Mouse (Mus musculus): ENCODE results near the gene Tle2. TPM values are rescaled to one million over a fixed set of nuclear protein-coding genes. Genes with fewer than 3 reads are reported as not detected.

The Tle2 gene
- total and polyA plus RNA-seq, 2 experiments from 2014 or later: 10.4 to 11.9 TPM

GRCm38 (mm10) chr10:81580441-81581070, 6.2 kb downstream of the Tle2 start:
- WGBS: 52% methylated on average over 25 of the region's 25 CpGs
- no peak overlapping the region for H3K9ac ChIP-seq (replicated peaks; ENCODE audit: low read depth, low read length)

GRCm38 (mm10) chr10:81583347-81583746, 9.0 kb downstream of the Tle2 start:
- H3K9me3 ChIP-seq (replicated peaks; ENCODE audit: control insufficient read depth, low read length): no peaks in the 10 kb centered on the region
- no peak overlapping the region for H3K9ac ChIP-seq (replicated peaks; ENCODE audit: low read depth, low read length)
- ATAC-seq (ENCODE audit: insufficient read depth, low read depth): no peak
- TF ChIP-seq CTCF (IDR thresholded peaks at IDR 0.05; ENCODE audit: low read depth) (no peak), EP300 (IDR thresholded peaks at IDR 0.05; ENCODE audit: low read depth) (no peak)
- H3K4me2 ChIP-seq (ENCODE audit: low read depth, low read length): no peak overlapping the region
- 60% methylated on average over 6 of the region's 6 CpGs for WGBS
- H3K36me3 ChIP-seq (replicated peaks; ENCODE audit: control insufficient read depth, insufficient read depth, low read length): peaks cover 17% of the 10 kb centered on the region
- no peak overlapping the region for H3K27ac ChIP-seq (ENCODE audit: low read depth)
- no peaks in the 10 kb centered on the region for H3K27me3 ChIP-seq (ENCODE audit: control insufficient read depth, insufficient read depth, low read length)
- no peak overlapping the region for H3K4me3 ChIP-seq (ENCODE audit: low read depth, low read length)
- 0 out of 2 replicates have a peak, but pooled peaks cover 3% of the 10 kb centered on the region for H3K4me1 ChIP-seq (ENCODE audit: control insufficient read depth, insufficient read depth)
- DNase-seq (ENCODE audit: low spot score): no peak

More at GRCm38 (mm10) chr10:81580441-81581070, 6.2 kb downstream of the Tle2 start:
- peaks cover 5% of the 10 kb centered on the region; the same call in 1 of the 2 replicates for H3K4me1 ChIP-seq (ENCODE audit: control insufficient read depth, insufficient read depth)
- no peaks in the 10 kb centered on the region for H3K27me3 ChIP-seq (ENCODE audit: control insufficient read depth, insufficient read depth, low read length)
- no peaks in the 10 kb centered on the region for H3K9me3 ChIP-seq (replicated peaks; ENCODE audit: control insufficient read depth, low read length)
- no peak overlapping the region for H3K4me2 ChIP-seq (ENCODE audit: low read depth, low read length)
- no peak for ATAC-seq (ENCODE audit: insufficient read depth, low read depth)
- TF ChIP-seq EP300 (IDR thresholded peaks at IDR 0.05; ENCODE audit: low read depth): no peak
- peak; percentile 28; the same call in 1 of the 2 replicates for TF ChIP-seq CTCF (IDR thresholded peaks at IDR 0.05; ENCODE audit: low read depth)
- H3K4me3 ChIP-seq (ENCODE audit: low read depth, low read length): no peak overlapping the region
- H3K27ac ChIP-seq (ENCODE audit: low read depth): no peak overlapping the region
- DNase-seq (ENCODE audit: low spot score): no peak
- peaks cover 6% of the 10 kb centered on the region; the same call in 1 of the 2 replicates for H3K36me3 ChIP-seq (replicated peaks; ENCODE audit: control insufficient read depth, insufficient read depth, low read length)

GRCm38 (mm10) chr10:81588739-81589138, 14.4 kb downstream of the Tle2 start:
- Histone ChIP-seq H3K4me1 (ENCODE audit: control insufficient read depth, insufficient read depth) (no peaks in the 10 kb centered on the region), H3K27ac (ENCODE audit: low read depth) (no peak overlapping the region), H3K4me3 (ENCODE audit: low read depth, low read length) (no peak overlapping the region), H3K9ac (replicated peaks; ENCODE audit: low read depth, low read length) (no peak overlapping the region), H3K27me3 (ENCODE audit: control insufficient read depth, insufficient read depth, low read length) (no peaks in the 10 kb centered on the region), H3K4me2 (ENCODE audit: low read depth, low read length) (no peak overlapping the region), H3K9me3 (replicated peaks; ENCODE audit: control insufficient read depth, low read length) (no peaks in the 10 kb centered on the region), H3K36me3 (replicated peaks; ENCODE audit: control insufficient read depth, insufficient read depth, low read length) (peaks cover 22% of the 10 kb centered on the region)
- WGBS: 75% methylated on average over 7 of the region's 7 CpGs
- ATAC-seq (ENCODE audit: insufficient read depth, low read depth) (no peak), DNase-seq (ENCODE audit: low spot score) (no peak)
- no peak for TF ChIP-seq CTCF (IDR thresholded peaks at IDR 0.05; ENCODE audit: low read depth)

GRCm38 (mm10) chr10:81591846-81592245, 17.5 kb downstream of the Tle2 start:
- ATAC-seq (ENCODE audit: insufficient read depth, low read depth): no peak
- Histone ChIP-seq H3K9ac (replicated peaks; ENCODE audit: low read depth, low read length) (no peak overlapping the region), H3K4me3 (ENCODE audit: low read depth, low read length) (no peak overlapping the region), H3K4me2 (ENCODE audit: low read depth, low read length) (no peak overlapping the region), H3K27me3 (ENCODE audit: control insufficient read depth, insufficient read depth, low read length) (0 out of 2 replicates have a peak, but pooled peaks cover 8% of the 10 kb centered on the region), H3K4me1 (ENCODE audit: control insufficient read depth, insufficient read depth) (peaks cover 15% of the 10 kb centered on the region), H3K36me3 (replicated peaks; ENCODE audit: control insufficient read depth, insufficient read depth, low read length) (peaks cover 13% of the 10 kb centered on the region), H3K27ac (ENCODE audit: low read depth) (no peak overlapping the region), H3K9me3 (replicated peaks; ENCODE audit: control insufficient read depth, low read length) (no peaks in the 10 kb centered on the region)
- no peak for DNase-seq (ENCODE audit: low spot score)
- WGBS: 48% methylated on average over 9 of the region's 9 CpGs
- TF ChIP-seq EP300 (IDR thresholded peaks at IDR 0.05; ENCODE audit: low read depth): no peak
- no peak for TF ChIP-seq CTCF (IDR thresholded peaks at IDR 0.05; ENCODE audit: low read depth)

GRCm38 (mm10) chr10:81592631-81593030, 18.3 kb downstream of the Tle2 start:
- WGBS: 79% methylated on average over 7 of the region's 7 CpGs
- no peaks in the 10 kb centered on the region for H3K9me3 ChIP-seq (replicated peaks; ENCODE audit: control insufficient read depth, low read length)
- 0 out of 2 replicates have a peak, but pooled peaks cover 8% of the 10 kb centered on the region for H3K27me3 ChIP-seq (ENCODE audit: control insufficient read depth, insufficient read depth, low read length)
- H3K36me3 ChIP-seq (replicated peaks; ENCODE audit: control insufficient read depth, insufficient read depth, low read length): peaks cover 12% of the 10 kb centered on the region
- no peak overlapping the region for H3K9ac ChIP-seq (replicated peaks; ENCODE audit: low read depth, low read length)
- no peak for DNase-seq (ENCODE audit: low spot score)
- ATAC-seq (ENCODE audit: insufficient read depth, low read depth): no peak
- H3K4me3 ChIP-seq (ENCODE audit: low read depth, low read length): no peak overlapping the region
- H3K27ac ChIP-seq (ENCODE audit: low read depth): no peak overlapping the region
- H3K4me1 ChIP-seq (ENCODE audit: control insufficient read depth, insufficient read depth): peaks cover 23% of the 10 kb centered on the region
- no peak for TF ChIP-seq CTCF (IDR thresholded peaks at IDR 0.05; ENCODE audit: low read depth)
- TF ChIP-seq EP300 (IDR thresholded peaks at IDR 0.05; ENCODE audit: low read depth): no peak
- no peak overlapping the region for H3K4me2 ChIP-seq (ENCODE audit: low read depth, low read length)

GRCm38 (mm10) chr10:81593223-81593622, 18.9 kb downstream of the Tle2 start:
- 0 out of 2 replicates have a peak, but pooled peaks cover 8% of the 10 kb centered on the region for H3K27me3 ChIP-seq (ENCODE audit: control insufficient read depth, insufficient read depth, low read length)
- TF ChIP-seq CTCF (IDR thresholded peaks at IDR 0.05; ENCODE audit: low read depth) (no peak), EP300 (IDR thresholded peaks at IDR 0.05; ENCODE audit: low read depth) (no peak)
- no peaks in the 10 kb centered on the region for H3K9me3 ChIP-seq (replicated peaks; ENCODE audit: control insufficient read depth, low read length)
- peaks cover 6% of the 10 kb centered on the region; the same call in 1 of the 2 replicates for H3K36me3 ChIP-seq (replicated peaks; ENCODE audit: control insufficient read depth, insufficient read depth, low read length)
- H3K4me3 ChIP-seq (ENCODE audit: low read depth, low read length): no peak overlapping the region
- H3K4me1 ChIP-seq (ENCODE audit: control insufficient read depth, insufficient read depth): peaks cover 29% of the 10 kb centered on the region
- ATAC-seq (ENCODE audit: insufficient read depth, low read depth): no peak
- no peak overlapping the region for H3K9ac ChIP-seq (replicated peaks; ENCODE audit: low read depth, low read length)
- no peak overlapping the region for H3K27ac ChIP-seq (ENCODE audit: low read depth)
- DNase-seq (ENCODE audit: low spot score): no peak
- H3K4me2 ChIP-seq (ENCODE audit: low read depth, low read length): no peak overlapping the region
- WGBS: 60% methylated on average over 4 of the region's 4 CpGs

All from heart, postnatal 0 days (tissue).